Mouse (Mus musculus) ES-Bruce4 (cell line): ENCODE measurements around the gene Tfb2m. TPM values are rescaled to one million over a fixed set of nuclear protein-coding genes. Genes with fewer than 3 reads are reported as not detected.
A peak's percentile ranks its signal among the peaks of the same experiment; 100 is the strongest.

Source experiments
- H3K27ac ChIP-seq: 2 replicates; pipeline ENCODE4 v1.5.1; 2012; ENCODE audit warnings: low read length, inconsistent platforms; ENCODE audit not compliant: insufficient read depth
- H3K27me3 ChIP-seq: 2 replicates; pipeline ENCODE4 v1.6.1; 2012; ENCODE audit warnings: mild to moderate bottlenecking, low read length, inconsistent platforms; ENCODE audit not compliant: control insufficient read depth, poor library complexity, insufficient read depth, severe bottlenecking
- H3K36me3 ChIP-seq: 2 replicates; pipeline ENCODE4 v1.6.1; 2012; ENCODE audit warnings: inconsistent platforms, mild to moderate bottlenecking, low read length, moderate library complexity; ENCODE audit not compliant: control insufficient read depth, poor library complexity, insufficient read depth, severe bottlenecking
- H3K4me1 ChIP-seq: one replicate; pipeline ENCODE4 v1.8.1; 2011; ENCODE audit warnings: low read length; ENCODE audit not compliant: control insufficient read depth, insufficient read depth
- H3K4me3 ChIP-seq: 2 replicates; pipeline ENCODE4 v1.5.1; 2011; ENCODE audit warnings: low read depth, mild to moderate bottlenecking, low read length
- H3K9ac ChIP-seq: 2 replicates; pipeline ENCODE4 v1.6.1; 2012; ENCODE audit warnings: low read depth, mild to moderate bottlenecking, inconsistent platforms; ENCODE audit not compliant: poor library complexity, severe bottlenecking
- H3K9me3 ChIP-seq: replicated peaks from 2 replicates; pipeline ENCODE4 v1.6.1; 2012; ENCODE audit warnings: mild to moderate bottlenecking, low read length, inconsistent platforms; ENCODE audit not compliant: control insufficient read depth, poor library complexity, insufficient read depth, severe bottlenecking
- CTCF ChIP-seq: IDR thresholded peaks from one replicate; pipeline ENCODE4 v1.8.1; 2011; ENCODE audit warnings: low read depth, low read length
- EP300 ChIP-seq: IDR thresholded peaks from 2 replicates; pipeline ENCODE4 v1.6.1; 2011; ENCODE audit warnings: low read depth, low read length; ENCODE audit not compliant: insufficient read depth
- POLR2A ChIP-seq: IDR thresholded peaks from one replicate; pipeline ENCODE4 v1.8.1; 2011; ENCODE audit warnings: low read length; ENCODE audit not compliant: insufficient read depth
- polyA plus RNA-seq: library from polyadenylated mRNA; stranded (reverse); fragments of >200 nt; gene quantifications from 2 replicates; pipeline ENCODE4 v1.2.4, GENCODE M21; 2011; ENCODE audit warnings: low read depth; ENCODE audit not compliant: missing spikeins, insufficient read depth, insufficient read length

The Tfb2m gene
- polyA plus RNA-seq, 1 experiment, result 26.5 TPM

DNA sequence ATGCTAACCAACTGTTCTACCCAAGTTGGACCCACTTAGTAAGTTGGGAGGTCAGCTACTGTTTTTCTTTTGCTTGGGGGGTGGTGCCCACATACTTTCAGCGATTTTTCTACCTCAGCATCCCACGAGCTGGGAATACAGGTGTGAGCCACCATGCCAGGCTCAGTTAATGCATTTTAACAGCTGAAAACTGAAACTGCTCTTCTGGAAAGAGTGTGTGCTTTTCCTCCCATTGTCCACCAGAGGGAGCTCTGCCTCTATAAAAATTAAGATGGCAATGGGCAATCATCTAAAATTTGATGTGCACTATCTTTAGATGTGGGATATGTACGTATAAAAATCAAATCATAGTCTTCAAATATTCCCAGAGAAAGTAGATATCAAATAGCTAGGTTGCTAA, 43.5 kb downstream of the Tfb2m start:
- Histone ChIP-seq H3K9me3 (no peaks in the 10 kb centered on the region), H3K36me3 (peaks cover 2% of the 10 kb centered on the region; the same call in 1 of the 2 replicates), H3K9ac (no peak overlapping the region), H3K4me3 (no peak overlapping the region), H3K27ac (no peak overlapping the region), H3K27me3 (no peaks in the 10 kb centered on the region), H3K4me1 (no peaks in the 10 kb centered on the region)
- TF ChIP-seq EP300 (no peak), POLR2A (no peak), CTCF (no peak)

DNA sequence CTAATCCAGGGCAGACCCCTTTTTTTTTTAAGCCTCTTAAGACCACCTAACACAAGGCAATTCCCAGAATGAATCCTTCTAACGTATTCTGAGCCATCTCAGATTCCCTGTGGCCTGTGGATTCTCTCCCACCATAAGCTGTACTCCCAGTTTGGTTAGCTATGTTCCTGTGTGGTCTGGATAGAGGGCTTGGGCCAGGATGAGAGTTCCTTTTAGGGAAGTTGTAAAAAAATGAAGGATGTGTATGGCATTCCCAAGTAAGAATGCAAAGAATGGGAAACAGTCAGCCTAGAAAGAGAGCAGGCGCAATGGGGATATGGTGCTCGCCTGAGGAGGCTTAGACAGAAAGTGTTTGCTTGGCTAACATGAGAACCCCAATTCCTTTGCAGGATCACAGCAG, 46.8 kb downstream of the Tfb2m start:
- Histone ChIP-seq H3K27ac (no peak overlapping the region), H3K9me3 (no peaks in the 10 kb centered on the region)
- no peak for TF ChIP-seq POLR2A
- no peak for TF ChIP-seq CTCF
- TF ChIP-seq EP300, result no peak

DNA sequence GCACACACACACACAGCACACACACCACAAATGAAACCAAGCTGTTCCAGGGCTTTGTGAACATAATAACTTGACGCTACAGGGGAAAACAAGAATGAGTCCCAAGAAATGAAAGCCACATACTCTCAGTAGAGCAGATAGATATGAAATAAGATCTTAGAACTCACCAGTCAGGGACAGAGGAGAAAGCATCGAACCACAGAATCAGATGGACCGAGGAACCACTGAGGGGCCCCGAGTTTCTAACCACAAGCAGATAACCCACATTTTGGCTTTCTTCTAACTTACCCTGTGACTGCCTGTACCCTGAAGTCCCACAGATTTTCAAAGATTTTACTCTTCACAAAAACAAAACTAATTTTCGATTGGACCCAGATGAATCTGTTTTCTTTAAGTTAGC, 53.2 kb downstream of the Tfb2m start:
- Histone ChIP-seq H3K9ac (no peak overlapping the region), H3K27me3 (no peaks in the 10 kb centered on the region), H3K27ac (no peak overlapping the region), H3K9me3 (no peaks in the 10 kb centered on the region), H3K4me1 (no peaks in the 10 kb centered on the region), H3K36me3 (no peaks in the 10 kb centered on the region), H3K4me3 (no peak overlapping the region)
- TF ChIP-seq POLR2A (no peak), CTCF (no peak), EP300 (no peak)

More for the DNA sequence above, 46.8 kb downstream of the Tfb2m start:
- H3K36me3 ChIP-seq, result peaks cover 2% of the 10 kb centered on the region; the same call in 1 of the 2 replicates
- H3K27me3 ChIP-seq, result no peaks in the 10 kb centered on the region
- no peak overlapping the region for H3K9ac ChIP-seq
- H3K4me1 ChIP-seq, result no peaks in the 10 kb centered on the region
- H3K4me3 ChIP-seq, result no peak overlapping the region

DNA sequence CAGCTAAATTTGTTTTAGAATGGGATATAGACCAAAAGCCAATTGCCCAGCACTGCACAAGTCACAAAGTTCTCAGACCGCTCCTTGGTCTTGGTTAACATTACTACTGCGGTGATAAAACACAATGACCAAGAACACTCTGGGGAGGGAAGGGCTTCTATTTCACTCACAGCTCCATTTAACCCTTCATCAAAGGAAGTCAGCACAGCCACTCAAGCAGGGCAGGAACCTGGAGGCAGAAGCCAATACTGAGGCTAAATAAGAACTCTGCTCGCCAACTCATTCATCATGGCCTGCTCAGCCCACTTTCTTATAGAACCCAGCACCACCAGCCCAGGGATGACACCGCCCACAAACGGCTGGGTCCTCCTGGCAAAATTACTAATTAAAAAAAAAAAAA, 57.5 kb downstream of the Tfb2m start:
- Histone ChIP-seq H3K27me3 (no peaks in the 10 kb centered on the region), H3K27ac (no peak overlapping the region), H3K9me3 (no peaks in the 10 kb centered on the region), H3K9ac (no peak overlapping the region), H3K4me1 (no peaks in the 10 kb centered on the region), H3K36me3 (no peaks in the 10 kb centered on the region), H3K4me3 (no peak overlapping the region)
- TF ChIP-seq POLR2A (no peak), EP300 (no peak), CTCF (no peak)

DNA sequence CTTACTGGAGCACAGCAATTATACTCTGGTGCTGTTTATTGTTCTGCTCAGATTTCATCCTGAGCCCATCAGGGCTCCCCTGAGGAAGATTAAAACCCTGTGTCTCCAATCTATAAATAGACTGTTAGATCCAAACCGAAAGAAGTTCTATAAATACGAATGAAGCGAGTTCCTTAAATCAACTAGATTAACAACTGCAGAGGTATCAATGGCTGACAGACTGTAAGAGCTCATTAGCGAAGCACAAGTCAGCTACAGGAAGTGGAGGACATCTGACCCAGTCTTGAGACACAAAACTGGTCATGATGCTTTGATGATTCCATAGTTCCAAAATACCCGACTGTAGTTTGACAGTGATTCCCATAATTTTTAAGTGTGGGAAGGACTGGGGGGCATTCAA, 58.1 kb downstream of the Tfb2m start:
- Histone ChIP-seq H3K4me3 (no peak overlapping the region), H3K9ac (no peak overlapping the region), H3K27me3 (no peaks in the 10 kb centered on the region), H3K4me1 (no peaks in the 10 kb centered on the region), H3K27ac (no peak overlapping the region), H3K36me3 (no peaks in the 10 kb centered on the region), H3K9me3 (no peaks in the 10 kb centered on the region)
- TF ChIP-seq CTCF (no peak), EP300 (no peak), POLR2A (no peak)

DNA sequence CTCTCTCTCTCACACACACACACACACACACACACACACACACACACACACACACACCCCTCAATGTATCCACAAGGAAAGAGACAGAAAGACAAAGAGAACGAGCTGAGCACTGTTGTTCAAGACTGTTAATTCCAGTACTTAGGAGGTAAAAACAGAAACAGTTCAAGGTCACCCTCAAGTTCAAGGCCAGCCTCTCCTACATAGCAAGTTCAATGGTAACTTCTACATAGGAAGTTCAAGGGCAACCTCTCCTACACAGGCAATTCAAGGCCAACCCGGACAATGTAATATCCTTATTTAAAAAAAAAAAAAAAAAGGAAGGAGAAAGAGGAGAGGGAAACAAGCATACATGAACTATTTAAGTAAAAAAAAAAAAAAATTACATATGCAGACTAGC, 58.8 kb downstream of the Tfb2m start:
- Histone ChIP-seq H3K4me3 (no peak overlapping the region), H3K27ac (0 out of 2 replicates have a peak overlapping the region, but pooled peaks have one; percentile 65), H3K4me1 (no peaks in the 10 kb centered on the region), H3K27me3 (no peaks in the 10 kb centered on the region), H3K9ac (no peak overlapping the region), H3K36me3 (no peaks in the 10 kb centered on the region), H3K9me3 (no peaks in the 10 kb centered on the region)
- TF ChIP-seq POLR2A (no peak), CTCF (no peak), EP300 (no peak)
